Mouse (Mus musculus) liver, adult 2 months (tissue): ENCODE data around the gene Il11ra1.

ENCODE experiments used
- CTCF ChIP-seq: fragments of 200-500 bp; IDR thresholded peaks from 2 replicates; pipeline ENCODE4 v1.5.1; 2011; ENCODE audit warnings: low read depth, low read length, control low read depth
- POLR2A ChIP-seq: fragments of 200-500 bp; IDR thresholded peaks from 2 replicates; pipeline ENCODE4 v1.6.1; 2011; ENCODE audit warnings: low read length, control low read depth; ENCODE audit not compliant: insufficient read depth; ENCODE audit errors: extremely low read depth

- TF ChIP-seq CTCF (peak; percentile 15; the same call in 1 of the 2 replicates), POLR2A (no peak)
These were observed 15.8 kb downstream of the Il11ra1 start for GRCm38 (mm10) chr4:41715596-41715995.
